Mouse (Mus musculus) 416B (cell line): ENCODE measurements around the gene Zdhhc23.

Source experiments
- DNase-seq: peaks from one replicate; pipeline ENCODE4 v3.0.0; 2011; ENCODE audit warnings: low read depth

Gene Zdhhc23

DNA sequence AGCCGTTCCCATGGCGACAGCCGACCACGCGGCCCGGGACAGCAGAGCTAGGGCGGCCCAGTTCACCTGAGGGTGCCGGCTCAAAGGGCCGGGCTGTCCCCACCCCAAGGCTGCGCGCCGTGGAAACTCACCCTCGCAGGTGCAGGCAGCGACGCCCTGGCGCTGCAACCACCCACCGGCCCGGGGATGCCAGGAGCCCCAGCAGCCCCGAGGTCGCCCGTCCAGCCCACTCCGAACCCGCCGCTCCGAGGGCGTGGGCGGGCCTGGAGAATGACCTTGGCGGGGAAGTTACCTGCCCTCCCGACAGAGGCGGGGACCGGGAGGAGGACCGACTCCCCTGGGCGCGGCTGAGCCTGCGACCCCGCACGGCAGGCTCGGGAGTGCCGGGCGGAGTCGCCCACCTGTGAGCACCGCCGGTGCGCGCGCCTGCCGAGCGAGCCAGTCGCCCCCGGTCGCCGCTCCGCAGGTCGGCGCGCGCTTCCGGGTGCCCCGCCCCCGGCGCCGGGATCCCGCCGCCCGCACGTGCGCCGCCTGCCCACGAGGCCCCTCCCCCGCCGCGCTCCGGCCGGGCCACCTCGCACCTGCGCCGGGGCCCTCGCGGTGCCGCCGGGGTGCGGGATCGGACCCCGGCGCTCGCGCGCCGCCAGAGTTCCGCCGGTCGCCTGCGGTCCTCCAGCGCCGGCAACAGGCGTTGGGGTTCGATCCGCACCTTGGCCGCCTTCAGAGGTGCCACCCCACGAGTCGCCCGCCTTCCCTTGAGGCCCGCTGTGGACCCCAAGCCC is at the start of gene Zdhhc23:
Zdhhc23 (minus strand) TSS at position 464 of the 782 bp plus-strand sequence.
- DNase-seq, result no peak

DNA sequence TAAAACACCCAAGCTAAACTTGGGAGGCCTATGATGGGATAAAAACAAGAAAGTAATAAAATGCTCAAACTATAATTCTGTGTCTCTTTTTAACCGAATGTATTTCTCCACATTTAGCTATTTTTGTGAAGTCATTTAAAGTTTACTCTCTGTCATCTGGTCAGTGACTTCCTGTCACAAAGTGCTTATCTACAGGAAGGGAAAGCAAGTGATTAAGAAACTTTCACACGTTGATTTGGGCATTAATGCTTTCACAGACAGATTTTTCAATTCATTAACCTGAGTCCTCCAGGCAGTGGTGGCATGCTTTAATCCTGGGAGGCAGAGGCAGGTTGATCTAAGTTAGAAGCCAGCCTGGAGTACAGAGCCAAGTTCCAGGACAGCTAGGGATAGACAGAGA is 49.7 kb upstream of the Zdhhc23 start:
- DNase-seq, result peak; percentile 82

GRCm38 (mm10) chr16:44026822-44027221 is 47.2 kb upstream of the Zdhhc23 start:
- DNase-seq, result no peak

DNA sequence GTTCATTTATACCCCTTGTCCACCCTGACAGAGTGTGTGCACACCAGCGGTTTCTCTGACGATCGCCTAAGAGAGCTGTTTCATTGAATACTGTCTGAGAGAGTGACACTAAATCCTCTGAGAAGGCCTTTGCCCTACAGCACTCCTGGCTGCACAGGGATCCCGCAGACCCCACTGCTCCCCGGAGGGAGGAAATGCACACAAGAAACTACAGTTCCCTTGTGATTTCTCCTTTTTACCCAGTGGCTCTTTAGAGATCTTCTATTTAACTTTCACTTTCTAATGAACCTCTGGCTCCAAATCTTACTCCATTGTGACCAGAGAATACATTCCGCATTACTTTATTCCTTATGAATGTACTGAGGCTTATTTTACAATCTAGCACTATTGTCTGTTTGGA is 46.6 kb upstream of the Zdhhc23 start:
- DNase-seq, result no peak

DNA sequence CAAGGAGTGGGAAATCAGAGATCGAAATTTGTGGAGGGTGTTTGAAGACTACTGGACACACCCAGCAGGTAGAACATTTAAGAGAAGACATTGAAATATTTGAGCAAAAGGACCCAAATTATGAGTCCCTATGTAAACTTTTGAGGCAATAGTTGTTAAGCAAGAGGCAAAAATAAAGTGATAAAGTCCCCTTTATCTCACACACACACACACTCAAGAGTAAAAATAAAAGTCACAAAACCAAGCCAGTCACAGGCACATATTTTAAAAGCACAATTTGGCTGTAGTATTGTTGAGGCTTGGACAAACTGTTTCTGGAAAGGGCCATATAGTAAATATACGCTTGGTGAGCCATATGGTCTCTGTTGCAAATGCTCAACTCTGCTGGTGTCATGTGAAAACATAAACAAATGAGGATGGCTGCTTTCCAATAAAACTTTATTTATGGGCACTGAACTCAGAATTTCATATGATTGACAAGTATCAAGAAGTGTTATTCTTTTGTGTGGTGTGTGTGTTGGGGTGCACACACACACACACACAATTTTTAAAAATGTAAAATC is 39.5 kb upstream of the Zdhhc23 start:
- no peak for DNase-seq

GRCm38 (mm10) chr16:44018372-44018771 is 38.8 kb upstream of the Zdhhc23 start:
- peak; percentile 88 for DNase-seq

DNA sequence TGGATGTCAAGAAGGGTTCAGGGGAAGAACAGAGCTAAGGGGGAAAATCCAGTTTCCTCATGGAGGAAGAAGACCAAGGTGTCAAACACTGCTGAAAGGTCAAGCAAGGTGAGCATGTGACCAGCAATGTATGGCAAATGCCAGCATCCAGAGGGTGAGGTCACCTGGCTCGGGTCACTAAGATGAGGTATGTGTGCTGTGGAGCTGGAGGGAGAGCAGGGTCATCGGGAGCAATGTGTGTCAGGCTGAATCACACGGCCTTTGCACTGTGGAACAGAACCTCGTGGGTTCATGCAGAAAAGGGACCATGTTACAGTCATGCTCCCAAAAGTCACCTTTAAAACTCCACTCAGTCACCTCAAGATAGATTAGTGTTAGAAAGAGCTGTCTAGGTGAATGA is 38.1 kb upstream of the Zdhhc23 start:
- DNase-seq, result no peak

DNA sequence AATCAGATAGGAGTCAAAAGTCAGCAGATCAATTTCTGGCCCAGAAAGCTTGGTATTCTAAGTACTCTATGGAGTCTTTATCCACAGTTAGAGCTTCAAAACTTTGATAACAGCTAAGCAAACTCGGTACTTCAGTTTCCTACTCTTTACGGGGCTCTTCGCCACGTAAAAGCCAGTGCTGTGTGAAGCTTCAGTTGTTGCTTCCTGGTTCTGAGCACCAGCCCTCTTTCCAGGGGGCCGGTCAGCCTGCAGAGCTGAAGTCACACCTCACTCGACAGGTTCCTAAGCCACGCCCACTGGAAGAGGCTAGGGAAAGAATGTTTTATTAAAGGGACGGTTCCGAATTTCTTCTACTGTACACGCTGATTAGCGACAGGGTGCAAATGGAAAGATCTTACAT is 36.6 kb upstream of the Zdhhc23 start:
- DNase-seq, result peak; percentile 85

- no peak for DNase-seq
Observed at GRCm38 (mm10) chr16:44015416-44016158, 36.0 kb upstream of the Zdhhc23 start.

- DNase-seq, result no peak
Observed at GRCm38 (mm10) chr16:44011010-44011409, 31.4 kb upstream of the Zdhhc23 start.

- peak; percentile 83 for DNase-seq
Observed at GRCm38 (mm10) chr16:44002086-44002485, 22.5 kb upstream of the Zdhhc23 start.

- no peak for DNase-seq
Observed at GRCm38 (mm10) chr16:43999541-43999940, 19.9 kb upstream of the Zdhhc23 start.

DNA sequence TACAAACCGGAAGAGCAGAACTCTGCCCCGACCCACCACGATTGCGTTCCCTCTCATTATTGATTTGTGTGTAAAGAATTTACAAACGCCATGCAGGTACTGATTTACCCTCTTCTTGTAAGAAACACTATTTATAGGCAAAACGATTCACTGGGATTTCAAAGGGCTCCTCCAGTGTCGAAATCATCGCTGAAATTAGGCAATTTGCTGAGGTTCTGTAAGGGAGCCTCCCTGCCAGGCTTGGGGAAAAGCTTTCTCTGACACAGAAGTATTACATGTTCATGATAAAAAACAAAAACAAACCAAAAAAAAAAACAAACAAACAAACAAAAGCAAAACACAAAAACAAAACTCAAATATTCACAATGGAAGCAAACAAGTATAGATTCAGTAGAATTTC is 19.5 kb upstream of the Zdhhc23 start:
- DNase-seq, result peak; percentile 31

GRCm38 (mm10) chr16:43994623-43995022 is 15.0 kb upstream of the Zdhhc23 start:
- DNase-seq, result no peak

DNA sequence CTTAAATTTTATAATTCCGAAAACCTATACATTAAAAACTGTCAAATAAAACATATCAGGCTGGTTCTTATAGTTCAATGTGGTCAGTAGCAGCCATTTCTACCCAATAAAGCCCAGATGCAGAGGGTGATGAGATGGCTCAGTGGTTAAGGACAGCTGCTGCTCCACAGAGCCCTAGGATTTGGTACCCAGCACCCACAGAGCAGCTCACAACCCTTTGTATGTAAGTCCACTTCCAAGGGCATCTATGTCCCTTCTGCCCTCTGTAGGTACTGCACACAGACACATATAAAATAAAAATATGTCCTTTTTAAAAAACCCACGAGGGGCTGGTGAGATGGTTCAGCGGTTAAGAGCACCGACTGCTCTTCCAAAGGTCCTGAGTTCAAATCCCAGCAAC is 6.7 kb upstream of the Zdhhc23 start:
- no peak for DNase-seq

DNA sequence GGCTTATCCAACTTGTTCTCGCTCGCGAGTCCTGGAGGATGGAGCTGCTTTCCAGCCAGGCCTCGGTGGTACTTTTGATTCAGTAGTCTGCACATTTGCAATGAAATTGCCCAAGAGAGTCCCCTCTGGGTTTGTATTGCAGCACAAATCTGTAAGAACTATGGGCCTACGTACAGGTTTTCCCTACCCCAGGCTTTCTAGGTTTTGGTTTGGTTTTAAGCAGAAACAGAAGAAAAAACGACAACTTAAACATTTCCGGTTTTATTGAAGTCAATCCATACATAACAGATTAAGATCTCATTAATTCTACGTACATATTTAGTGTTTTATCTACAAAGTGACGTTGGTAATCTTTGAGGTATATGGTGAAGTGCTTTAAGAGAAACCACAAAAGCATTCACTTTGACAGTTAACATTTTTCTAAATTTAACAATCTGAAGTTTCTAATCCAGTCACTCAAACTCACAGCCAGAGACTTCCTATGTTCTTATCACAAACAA is 569 bp upstream of the Zdhhc23 start:
- no peak for DNase-seq

DNA sequence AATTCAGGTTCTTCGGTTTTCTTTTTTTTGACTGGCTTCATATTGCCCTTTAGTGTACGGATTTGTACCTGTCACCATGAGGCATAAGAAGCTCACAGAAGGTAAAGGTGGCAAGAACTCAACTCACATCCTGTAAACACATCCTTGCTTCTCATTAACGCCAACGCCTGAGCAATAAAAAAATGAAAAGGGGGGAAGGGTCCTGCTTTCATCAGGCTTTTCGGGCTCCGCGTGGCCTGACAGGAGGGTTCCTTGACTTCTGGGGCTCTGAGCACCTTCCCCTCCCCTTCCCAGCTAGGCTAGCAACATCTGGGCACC is 622 bp downstream of the Zdhhc23 start:
- DNase-seq, result no peak

DNA sequence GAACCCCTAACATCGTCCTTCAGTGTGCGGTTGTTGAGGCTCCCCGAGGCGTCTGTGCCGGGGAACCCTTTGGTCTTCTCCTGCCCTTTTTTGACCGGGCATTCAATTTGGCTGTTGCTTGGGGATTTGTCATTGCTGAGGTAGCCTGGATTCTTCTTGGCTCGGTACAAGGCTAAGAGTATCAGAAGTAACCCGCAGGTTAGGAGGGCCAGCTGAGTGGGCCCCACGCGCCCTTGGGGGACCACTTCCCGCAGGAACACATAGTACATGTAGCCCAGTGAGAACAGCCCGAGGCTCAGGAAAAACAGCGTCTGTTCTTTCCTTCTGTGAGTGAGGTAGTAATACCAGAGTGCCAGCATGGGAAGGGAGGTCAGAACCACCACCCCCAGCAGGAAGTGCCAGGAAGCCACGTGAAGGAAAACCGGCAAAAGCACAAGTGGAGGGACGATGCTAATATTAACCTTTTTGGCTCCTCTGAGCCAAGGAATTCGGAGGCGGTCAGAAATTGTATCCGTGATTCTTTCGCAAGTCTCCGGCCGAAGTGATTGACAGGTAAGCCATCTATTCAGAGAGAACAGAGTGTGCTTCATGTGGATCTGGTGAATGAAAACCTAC is 5.9 kb downstream of the Zdhhc23 start:
- no peak for DNase-seq

GRCm38 (mm10) chr16:43973147-43973546 is 6.4 kb downstream of the Zdhhc23 start:
- no peak for DNase-seq

DNA sequence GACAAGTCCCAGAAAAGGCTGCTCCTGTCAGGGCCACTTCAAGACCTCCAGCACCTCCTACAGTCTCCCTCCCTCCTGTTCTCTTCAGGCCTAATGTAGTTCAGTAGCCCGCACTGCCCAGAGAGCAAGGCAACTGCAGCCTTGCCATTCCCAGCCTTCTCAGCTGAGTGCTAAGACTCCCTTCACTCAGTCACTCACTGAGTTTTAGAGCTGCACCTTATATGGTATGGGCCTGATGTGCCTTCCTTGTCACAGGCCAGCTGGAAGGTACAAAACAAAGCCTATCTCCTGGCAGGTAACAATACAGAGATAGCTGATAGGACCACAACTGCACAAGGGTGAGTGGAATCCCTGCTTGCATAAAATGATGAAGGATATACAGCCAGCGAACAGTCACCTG is 7.2 kb downstream of the Zdhhc23 start:
- DNase-seq, result no peak

- DNase-seq, result no peak
Observed at GRCm38 (mm10) chr16:43971741-43972140, 7.8 kb downstream of the Zdhhc23 start.

GRCm38 (mm10) chr16:43971189-43971588 is 8.4 kb downstream of the Zdhhc23 start:
- no peak for DNase-seq

GRCm38 (mm10) chr16:43970426-43970825 is 9.2 kb downstream of the Zdhhc23 start:
- no peak for DNase-seq
